ENCODE assay signal across 8 mouse cellular contexts in genomic region chr7:118740532-118741338, GRCm38 (mm10). TPM values are rescaled to one million over a fixed set of nuclear protein-coding genes. Genes with fewer than 3 reads are reported as not detected.
DNase-seq lines count a peak whose midpoint lies in the region; ATAC-seq and TF ChIP-seq lines count a peak whose summit lies in the region.

No protein-coding gene starts in this region.

- DNase-seq in A20 (ENCODE audit: low read depth, low spot score), result peak; percentile 94
- peak; percentile 92 to 95 for DNase-seq in heart, adult 9 months (ENCODE audit: low spot score in 2 of 2)
- DNase-seq in monocyte, adult 2 months (ENCODE audit: low read depth in 1 of 2, low spot score in 2 of 2), result peak; percentile 85 to 89
- DNase-seq in spleen, postnatal 36 days (ENCODE audit: low spot score in 2 of 2), result peak; percentile 90 to 93

- H3K9me3 ChIP-seq in kidney, embryonic 14.5 days (ENCODE audit: control insufficient read depth, low read length), result no peaks in the 10 kb centered on the region
- no peaks in the 10 kb centered on the region for H3K9me3 ChIP-seq in limb, embryonic 15.5 days

- peak overlapping the region; percentile 71 for H3K9ac ChIP-seq in kidney, embryonic 14.5 days (ENCODE audit: low read depth, low read length)
- peak overlapping the region; percentile 58 for H3K9ac ChIP-seq in limb, embryonic 15.5 days

- peaks cover 13% of the 10 kb centered on the region; the same call in 1 of the 2 replicates for H3K36me3 ChIP-seq in kidney, embryonic 14.5 days (ENCODE audit: control insufficient read depth, insufficient read depth, low read length)
- H3K36me3 ChIP-seq in limb, embryonic 15.5 days, result peaks cover 18% of the 10 kb centered on the region

- H3K4me1 ChIP-seq in bone marrow macrophage, adult 2 months (ENCODE audit: control insufficient read depth, insufficient read depth, low read length), result peaks cover 14% of the 10 kb centered on the region
- no peaks in the 10 kb centered on the region; the same call in 1 of the 2 replicates for H3K4me1 ChIP-seq in embryonic fibroblast, embryonic 13.5 days (ENCODE audit: control insufficient read depth, insufficient read depth, low read length)
- peaks cover 6% of the 10 kb centered on the region for H3K4me1 ChIP-seq in kidney, embryonic 14.5 days (ENCODE audit: control insufficient read depth, insufficient read depth, low read length)
- H3K4me1 ChIP-seq in limb, embryonic 15.5 days, result peaks cover 12% of the 10 kb centered on the region

- peak; percentile 96 for ATAC-seq in kidney, embryonic 14.5 days (ENCODE audit: low FRiP score, low TSS enrichment)
- ATAC-seq in limb, embryonic 15.5 days (ENCODE audit: insufficient number of reproducible peaks, low FRiP score, low TSS enrichment, low read depth), result peak; percentile 93

- H3K4me2 ChIP-seq in kidney, embryonic 14.5 days (replicated peaks; ENCODE audit: low read depth, low read length), result peak overlapping the region; percentile 75
- peak overlapping the region; percentile 55 for H3K4me2 ChIP-seq in limb, embryonic 15.5 days

- H3K4me3 ChIP-seq in bone marrow macrophage, adult 2 months (ENCODE audit: insufficient read depth, low read length), result peak overlapping the region; percentile 89
- peak overlapping the region; percentile 97 for H3K4me3 ChIP-seq in embryonic fibroblast, embryonic 13.5 days (ENCODE audit: insufficient read depth, low read length)
- peak overlapping the region; percentile 78 for H3K4me3 ChIP-seq in kidney, embryonic 14.5 days (ENCODE audit: low read length)
- peak overlapping the region; percentile 82 for H3K4me3 ChIP-seq in limb, embryonic 15.5 days

- TF ChIP-seq CTCF in bone marrow macrophage, adult 2 months (IDR thresholded peaks at IDR 0.05; ENCODE audit: low read depth, low read length), result no peak
- TF ChIP-seq CTCF in embryonic fibroblast, embryonic 13.5 days (IDR thresholded peaks at IDR 0.05; ENCODE audit: borderline replicate concordance, insufficient read depth, low read length), result no peak

- peak overlapping the region; percentile 69 for H3K27ac ChIP-seq in bone marrow macrophage, adult 2 months (ENCODE audit: insufficient read depth, low read depth, low read length)
- peak overlapping the region; percentile 63; the same call in 1 of the 2 replicates for H3K27ac ChIP-seq in embryonic fibroblast, embryonic 13.5 days (ENCODE audit: insufficient read depth, low read length)
- no peak overlapping the region for H3K27ac ChIP-seq in kidney, embryonic 14.5 days (ENCODE audit: low read depth, low read length)
- peak overlapping the region; percentile 73 for H3K27ac ChIP-seq in limb, embryonic 15.5 days

- no peaks in the 10 kb centered on the region for H3K27me3 ChIP-seq in kidney, embryonic 14.5 days (ENCODE audit: control insufficient read depth, insufficient read depth, low read length)
- no peaks in the 10 kb centered on the region for H3K27me3 ChIP-seq in limb, embryonic 15.5 days

- 3% methylated on average over 39 of the region's 41 CpGs for WGBS in kidney, embryonic 14.5 days
- WGBS in limb, embryonic 15.5 days, result 3% methylated on average over 41 of the region's 41 CpGs

- TF ChIP-seq POLR2A in bone marrow macrophage, adult 2 months (IDR thresholded peaks at IDR 0.05; ENCODE audit: borderline replicate concordance, low read depth, low read length), result no peak; the same call in 1 of the 2 replicates
- TF ChIP-seq POLR2A in embryonic fibroblast, embryonic 13.5 days (IDR thresholded peaks at IDR 0.05; ENCODE audit: low read depth, low read length), result peak; percentile 61

RNA-seq across cellular contexts. Expression of gene Vps35l, which starts 0.7 kb away (rescaled TPM):
- polyA plus RNA-seq in bone marrow macrophage, adult 2 months (2012; ENCODE audit: insufficient read depth, insufficient read length, missing spikeins), result 93.5 and 120 TPM in 2 replicates
- 95.4 and 106 TPM in 2 replicates for polyA plus RNA-seq in embryonic fibroblast, embryonic 13.5 days (2011; ENCODE audit: insufficient read length, low read depth, missing spikeins)
- 52.3 and 69.6 TPM in 2 replicates for polyA plus RNA-seq in kidney, embryonic 14.5 days (2014; fragmentation: Nextera tagmentation; extraction: Ambion mirVana)
- polyA plus RNA-seq in limb, embryonic 15.5 days (2015; fragmentation: Nextera tagmentation; extraction: Ambion mirVana), result 65.3 and 66.3 TPM in 2 replicates

RNA-seq across cellular contexts. Expression of gene Ccp110, which starts 28.4 kb away (rescaled TPM):
- 6.1 and 7.0 TPM in 2 replicates for polyA plus RNA-seq in bone marrow macrophage, adult 2 months (2012; ENCODE audit: insufficient read depth, insufficient read length, missing spikeins)
- 11.3 and 14.6 TPM in 2 replicates for polyA plus RNA-seq in embryonic fibroblast, embryonic 13.5 days (2011; ENCODE audit: insufficient read length, low read depth, missing spikeins)
- 9.4 and 13.5 TPM in 2 replicates for polyA plus RNA-seq in kidney, embryonic 14.5 days (2014; fragmentation: Nextera tagmentation; extraction: Ambion mirVana)
- polyA plus RNA-seq in limb, embryonic 15.5 days (2015; fragmentation: Nextera tagmentation; extraction: Ambion mirVana), result 12.7 and 16.2 TPM in 2 replicates

RNA-seq across cellular contexts. Expression of gene Gde1, which starts 35.2 kb away (rescaled TPM):
- 33.9 and 37.4 TPM in 2 replicates for polyA plus RNA-seq in bone marrow macrophage, adult 2 months (2012; ENCODE audit: insufficient read depth, insufficient read length, missing spikeins)
- 58.1 and 75.4 TPM in 2 replicates for polyA plus RNA-seq in embryonic fibroblast, embryonic 13.5 days (2011; ENCODE audit: insufficient read length, low read depth, missing spikeins)
- 95.2 and 100 TPM in 2 replicates for polyA plus RNA-seq in kidney, embryonic 14.5 days (2014; fragmentation: Nextera tagmentation; extraction: Ambion mirVana)
- polyA plus RNA-seq in limb, embryonic 15.5 days (2015; fragmentation: Nextera tagmentation; extraction: Ambion mirVana), result 78.2 and 80.9 TPM in 2 replicates
